Mouse (Mus musculus): ENCODE results near the gene Ube2v1.

DNA sequence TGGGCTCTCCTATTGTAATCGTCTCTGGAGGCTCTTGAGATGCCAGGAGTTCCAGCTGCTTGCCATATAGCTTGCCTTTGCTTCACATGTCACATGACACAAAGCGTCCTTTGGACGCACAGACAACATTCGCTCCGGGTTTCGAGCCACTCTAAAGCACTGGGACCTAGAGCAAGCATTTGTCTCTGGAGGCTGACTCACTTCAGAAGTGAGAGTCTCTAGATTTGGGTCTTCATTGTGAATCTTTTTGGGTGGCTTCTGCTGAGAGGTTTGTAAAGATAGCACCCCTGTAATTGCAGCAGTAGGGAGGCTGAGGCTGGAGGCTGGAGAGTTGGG is 1.6 kb upstream of the Ube2v1 start:
- TF ChIP-seq TAL1 (IDR thresholded peaks at IDR 0.05; ENCODE audit: low read length) (no peak), GATA1 (IDR thresholded peaks at IDR 0.05; ENCODE audit: low read length) (no peak)

Measured in erythroblast, embryonic 14.5 days (primary cell).